Mouse (Mus musculus): ENCODE measurements around the gene Platr25.
"Not testable (repeated sequence)": the region's sequence is repeated elsewhere in the genome, so short reads cannot be mapped to it uniquely, and the experiment has no call there.

- TF ChIP-seq CTCF (conservative IDR thresholded peaks at IDR 0.05; ENCODE audit: insufficient read depth, insufficient read length, low read depth, low read length); POLR2A (IDR thresholded peaks at IDR 0.05; ENCODE audit: low read depth, low read length): not testable (repeated sequence)
These were observed 107.7 kb downstream of the Platr25 start for GRCm38 (mm10) chr13:62652681-62653368.

Data from kidney, adult 2 months (tissue).